Mouse (Mus musculus) kidney, adult 2 months (tissue): ENCODE results near the gene Col11a1.

Source experiments
- CTCF ChIP-seq: fragments of 200-500 bp; conservative IDR thresholded peaks from 2 replicates; pipeline ENCODE4 v1.5.1; 2011; ENCODE audit warnings: low read depth, mild to moderate bottlenecking, control low read depth, low read length, moderate library complexity, mixed read lengths; ENCODE audit not compliant: insufficient read depth, insufficient read length
- POLR2A ChIP-seq: fragments of 200-500 bp; IDR thresholded peaks from one replicate; pipeline ENCODE4 v1.6.1; 2011; ENCODE audit warnings: low read depth, low read length, control low read depth

GRCm38 (mm10) chr3:114147140-114147539 lies 116.8 kb downstream of the Col11a1 start:
- TF ChIP-seq CTCF = no peak
- no peak for TF ChIP-seq POLR2A
